Mouse (Mus musculus) embryonic facial prominence, embryonic 10.5 days (tissue): ENCODE data around the gene Ptgds. TPM values are rescaled to one million over a fixed set of nuclear protein-coding genes. Genes with fewer than 3 reads are reported as not detected.

ENCODE experiments used
- DNase-seq: peaks from one replicate; pipeline ENCODE4 v3.0.0-alpha.2; 2017; ENCODE audit warnings: low spot score
- H3K27ac ChIP-seq: fragments of 300-500 bp; sonication (generic); replicated peaks from 2 replicates; pipeline ENCODE4 v1.5.1; 2016; ENCODE audit warnings: mild to moderate bottlenecking
- H3K27me3 ChIP-seq: fragments of 300-500 bp; sonication (generic); replicated peaks from 2 replicates; pipeline ENCODE4 v1.6.1; 2016; ENCODE audit warnings: low read depth, mild to moderate bottlenecking; ENCODE audit not compliant: poor library complexity, severe bottlenecking
- H3K36me3 ChIP-seq: fragments of 300-500 bp; sonication (generic); replicated peaks from 2 replicates; pipeline ENCODE4 v1.6.1; 2016; ENCODE audit warnings: mild to moderate bottlenecking, moderate library complexity
- H3K4me1 ChIP-seq: fragments of 300-500 bp; sonication (generic); 2 replicates; pipeline ENCODE4 v1.6.1; 2016
- H3K4me3 ChIP-seq: fragments of 300-500 bp; sonication (generic); 2 replicates; pipeline ENCODE4 v1.5.1; 2016; ENCODE audit warnings: mild to moderate bottlenecking, moderate library complexity
- H3K9me3 ChIP-seq: fragments of 300-500 bp; sonication (generic); 2 replicates; pipeline ENCODE4 v1.6.1; 2016; ENCODE audit warnings: mild to moderate bottlenecking
- WGBS: fragments of 180-500 bp; shearing (Covaris S2); methylation state at CpG from one replicate; pipeline ENCODE4 v1.1.7; 2016; 5-methylcytosine and 5-hydroxymethylcytosine counted together
- polyA plus RNA-seq: library from polyadenylated mRNA; unstranded; fragments of >200 nt; fragmentation: Nextera tagmentation; extraction: Ambion mirVana; gene quantifications from 2 replicates; pipeline ENCODE4 v1.2.1, GENCODE M21; 2016

The Ptgds gene
- 0.18 TPM in 1 of 2 replicates, not detected in the other for polyA plus RNA-seq

- no peak within 1 kb of the TSS for H3K27ac ChIP-seq
- H3K4me1 ChIP-seq = peaks cover 22% of the 10 kb centered on the region
- no peaks in the 10 kb centered on the region for H3K9me3 ChIP-seq
- H3K27me3 ChIP-seq = no peaks in the 10 kb centered on the region
- no peaks in the 10 kb centered on the region for H3K36me3 ChIP-seq
- no peak for DNase-seq
- 62% methylated on average over 6 of the region's 6 CpGs for WGBS
- no peak within 1 kb of the TSS for H3K4me3 ChIP-seq
These were observed at the start of gene Ptgds for GRCm38 (mm10) chr2:25469969-25470368. Gene Ptgds, minus strand, starts transcription at chr2:25470046.

GRCm38 (mm10) chr2:25509912-25510311, 40.1 kb upstream of the Ptgds start:
- no peaks in the 10 kb centered on the region for H3K27me3 ChIP-seq
- DNase-seq = no peak
- no peak overlapping the region for H3K27ac ChIP-seq
- WGBS = 67% methylated on average over 3 of the region's 3 CpGs
- H3K9me3 ChIP-seq = no peaks in the 10 kb centered on the region
- H3K4me1 ChIP-seq = 0 out of 2 replicates have a peak, but pooled peaks cover 4% of the 10 kb centered on the region
- peaks cover 13% of the 10 kb centered on the region for H3K36me3 ChIP-seq
- H3K4me3 ChIP-seq = no peak overlapping the region

- Histone ChIP-seq H3K4me1 (peaks cover 8% of the 10 kb centered on the region), H3K36me3 (peaks cover 41% of the 10 kb centered on the region), H3K27ac (no peak overlapping the region), H3K27me3 (no peaks in the 10 kb centered on the region), H3K4me3 (no peak overlapping the region), H3K9me3 (no peaks in the 10 kb centered on the region)
- no peak for DNase-seq
- WGBS = 45% methylated on average over 5 of the region's 5 CpGs
These were observed 37.1 kb upstream of the Ptgds start for GRCm38 (mm10) chr2:25506964-25507363.

GRCm38 (mm10) chr2:25505860-25506259, 36.0 kb upstream of the Ptgds start:
- H3K36me3 ChIP-seq = peaks cover 41% of the 10 kb centered on the region
- no peaks in the 10 kb centered on the region for H3K27me3 ChIP-seq
- H3K4me1 ChIP-seq = peaks cover 17% of the 10 kb centered on the region
- DNase-seq = no peak
- no peak overlapping the region for H3K27ac ChIP-seq
- no peak overlapping the region for H3K4me3 ChIP-seq
- H3K9me3 ChIP-seq = no peaks in the 10 kb centered on the region
- 89% methylated on average over 4 of the region's 4 CpGs for WGBS

GRCm38 (mm10) chr2:25505000-25505399, 35.2 kb upstream of the Ptgds start:
- DNase-seq = no peak
- H3K36me3 ChIP-seq = peaks cover 41% of the 10 kb centered on the region
- H3K27me3 ChIP-seq = no peaks in the 10 kb centered on the region
- WGBS = 90% methylated on average over 1 of the region's 1 CpGs
- H3K4me1 ChIP-seq = peaks cover 20% of the 10 kb centered on the region
- H3K9me3 ChIP-seq = no peaks in the 10 kb centered on the region
- no peak overlapping the region for H3K27ac ChIP-seq
- no peak overlapping the region for H3K4me3 ChIP-seq

- peaks cover 24% of the 10 kb centered on the region for H3K4me1 ChIP-seq
- no peak for DNase-seq
- WGBS = 95% methylated on average over 19 of the region's 19 CpGs
These were observed 34.7 kb upstream of the Ptgds start for GRCm38 (mm10) chr2:25504538-25504937.

GRCm38 (mm10) chr2:25502726-25503125, 32.9 kb upstream of the Ptgds start:
- Histone ChIP-seq H3K4me1 (peaks cover 30% of the 10 kb centered on the region), H3K36me3 (peaks cover 41% of the 10 kb centered on the region), H3K27ac (no peak overlapping the region), H3K4me3 (peak overlapping the region; percentile 92; the same call in 1 of the 2 replicates), H3K27me3 (no peaks in the 10 kb centered on the region), H3K9me3 (no peaks in the 10 kb centered on the region)
- 88% methylated on average over 3 of the region's 3 CpGs for WGBS
- no peak for DNase-seq

More at GRCm38 (mm10) chr2:25504538-25504937, 34.7 kb upstream of the Ptgds start:
- H3K4me3 ChIP-seq = no peak overlapping the region
- peaks cover 41% of the 10 kb centered on the region for H3K36me3 ChIP-seq
- no peak overlapping the region for H3K27ac ChIP-seq
- no peaks in the 10 kb centered on the region for H3K27me3 ChIP-seq
- H3K9me3 ChIP-seq = no peaks in the 10 kb centered on the region

- Histone ChIP-seq H3K4me1 (peaks cover 30% of the 10 kb centered on the region), H3K27ac (peak within 1 kb of the TSS; percentile 95), H3K27me3 (no peaks in the 10 kb centered on the region), H3K9me3 (no peaks in the 10 kb centered on the region), H3K4me3 (peak within 1 kb of the TSS; percentile 92), H3K36me3 (peaks cover 41% of the 10 kb centered on the region)
- 80% methylated on average over 20 of the region's 20 CpGs for WGBS
- peak; percentile 24 for DNase-seq
These were observed 32.0 kb upstream of the Ptgds start, which contains the start of gene C8g for GRCm38 (mm10) chr2:25501593-25502486. Gene C8g, minus strand, starts transcription at chr2:25501719.

GRCm38 (mm10) chr2:25500576-25501405, 30.9 kb upstream of the Ptgds start, which contains the start of gene Fbxw5:
Gene Fbxw5, plus strand, starts transcription at chr2:25500750.
- WGBS = 1% methylated on average over 44 of the region's 44 CpGs
- Histone ChIP-seq H3K4me3 (peak within 1 kb of the TSS; percentile 92), H3K27me3 (no peaks in the 10 kb centered on the region), H3K36me3 (peaks cover 37% of the 10 kb centered on the region), H3K27ac (peak within 1 kb of the TSS; percentile 95), H3K4me1 (peaks cover 30% of the 10 kb centered on the region), H3K9me3 (no peaks in the 10 kb centered on the region)
- peak; percentile 97 for DNase-seq

GRCm38 (mm10) chr2:25500071-25500575, 30.3 kb upstream of the Ptgds start:
- H3K27me3 ChIP-seq = no peaks in the 10 kb centered on the region
- DNase-seq = no peak
- peaks cover 31% of the 10 kb centered on the region for H3K36me3 ChIP-seq
- peaks cover 30% of the 10 kb centered on the region for H3K4me1 ChIP-seq
- peak overlapping the region; percentile 92 for H3K4me3 ChIP-seq
- no peaks in the 10 kb centered on the region for H3K9me3 ChIP-seq
- 66% methylated on average over 6 of the region's 6 CpGs for WGBS
- H3K27ac ChIP-seq = peak overlapping the region; percentile 95

GRCm38 (mm10) chr2:25498622-25499478, 29.0 kb upstream of the Ptgds start:
- Histone ChIP-seq H3K27me3 (no peaks in the 10 kb centered on the region), H3K4me3 (0 out of 2 replicates have a peak overlapping the region, but pooled peaks have one; percentile 8), H3K27ac (no peak overlapping the region), H3K9me3 (no peaks in the 10 kb centered on the region), H3K4me1 (peaks cover 30% of the 10 kb centered on the region), H3K36me3 (peaks cover 18% of the 10 kb centered on the region)
- 71% methylated on average over 15 of the region's 15 CpGs for WGBS
- DNase-seq = no peak
